Mouse (Mus musculus) erythroblast, embryonic 14.5 days (primary cell): ENCODE measurements around the gene Rrp12. TPM values are rescaled to one million over a fixed set of nuclear protein-coding genes. Genes with fewer than 3 reads are reported as not detected.
A peak's percentile ranks its signal among the peaks of the same experiment; 100 is the strongest.
"Not testable (repeated sequence)": the region's sequence is repeated elsewhere in the genome, so short reads cannot be mapped to it uniquely, and the experiment has no call there.

Experiments used
- H3K27me3 ChIP-seq: 2 replicates; pipeline ENCODE4 v1.6.1; 2012; ENCODE audit warnings: inconsistent platforms; ENCODE audit not compliant: control insufficient read depth
- H3K36me3 ChIP-seq: 2 replicates; pipeline ENCODE4 v1.6.1; 2012; ENCODE audit warnings: mild to moderate bottlenecking, inconsistent platforms; ENCODE audit not compliant: control insufficient read depth
- H3K4me1 ChIP-seq: 2 replicates; pipeline ENCODE4 v1.6.1; 2012; ENCODE audit warnings: inconsistent platforms; ENCODE audit not compliant: control insufficient read depth
- H3K4me3 ChIP-seq: replicated peaks from 2 replicates; pipeline ENCODE3; 2012; ENCODE audit warnings: moderate library complexity, mild to moderate bottlenecking, inconsistent platforms
- H3K9me3 ChIP-seq: 2 replicates; pipeline ENCODE4 v1.6.1; 2012; ENCODE audit warnings: low read length, inconsistent platforms, mixed read lengths; ENCODE audit not compliant: control insufficient read depth
- GATA1 ChIP-seq: IDR thresholded peaks from 2 replicates; pipeline ENCODE4 v1.6.1; 2012; ENCODE audit warnings: low read length, inconsistent platforms, mixed read lengths
- TAL1 ChIP-seq: IDR thresholded peaks from 3 replicates; pipeline ENCODE4 v1.6.1; 2012; ENCODE audit warnings: low read length, inconsistent platforms, mixed read lengths
- polyA plus RNA-seq: library from polyadenylated mRNA; stranded (reverse); fragments of >175 nt; gene quantifications from 2 replicates; pipeline ENCODE4 v1.2.3, GENCODE M21; 2012

Rrp12 gene
- polyA plus RNA-seq, 1 experiment, result 1.1 TPM

DNA sequence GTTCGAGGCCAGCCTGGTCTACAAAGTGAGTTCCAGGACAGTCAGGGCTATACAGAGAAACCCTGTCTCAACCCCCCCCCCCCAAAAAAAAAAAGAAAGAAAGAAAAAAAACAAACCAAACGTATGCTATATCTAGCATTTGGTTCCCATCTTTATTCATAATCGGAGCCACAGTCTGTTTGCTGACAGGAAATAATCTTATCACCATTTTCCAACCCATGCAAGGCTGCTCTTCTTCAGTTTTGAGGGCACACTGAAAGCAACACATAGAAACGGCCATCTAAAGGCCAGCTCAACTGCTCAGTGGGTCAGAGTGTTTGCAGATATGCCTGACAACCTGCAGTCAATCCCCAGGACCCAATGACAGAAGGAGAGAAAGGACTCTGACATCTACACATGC is 43.5 kb downstream of the Rrp12 start:
- TF ChIP-seq GATA1 (no peak), TAL1 (no peak)
- no peaks in the 10 kb centered on the region for H3K27me3 ChIP-seq
- H3K9me3 ChIP-seq, result peaks cover 5% of the 10 kb centered on the region
- no peak overlapping the region for H3K4me3 ChIP-seq
- peaks cover 3% of the 10 kb centered on the region; the same call in 1 of the 2 replicates for H3K36me3 ChIP-seq
- peaks cover 52% of the 10 kb centered on the region for H3K4me1 ChIP-seq

DNA sequence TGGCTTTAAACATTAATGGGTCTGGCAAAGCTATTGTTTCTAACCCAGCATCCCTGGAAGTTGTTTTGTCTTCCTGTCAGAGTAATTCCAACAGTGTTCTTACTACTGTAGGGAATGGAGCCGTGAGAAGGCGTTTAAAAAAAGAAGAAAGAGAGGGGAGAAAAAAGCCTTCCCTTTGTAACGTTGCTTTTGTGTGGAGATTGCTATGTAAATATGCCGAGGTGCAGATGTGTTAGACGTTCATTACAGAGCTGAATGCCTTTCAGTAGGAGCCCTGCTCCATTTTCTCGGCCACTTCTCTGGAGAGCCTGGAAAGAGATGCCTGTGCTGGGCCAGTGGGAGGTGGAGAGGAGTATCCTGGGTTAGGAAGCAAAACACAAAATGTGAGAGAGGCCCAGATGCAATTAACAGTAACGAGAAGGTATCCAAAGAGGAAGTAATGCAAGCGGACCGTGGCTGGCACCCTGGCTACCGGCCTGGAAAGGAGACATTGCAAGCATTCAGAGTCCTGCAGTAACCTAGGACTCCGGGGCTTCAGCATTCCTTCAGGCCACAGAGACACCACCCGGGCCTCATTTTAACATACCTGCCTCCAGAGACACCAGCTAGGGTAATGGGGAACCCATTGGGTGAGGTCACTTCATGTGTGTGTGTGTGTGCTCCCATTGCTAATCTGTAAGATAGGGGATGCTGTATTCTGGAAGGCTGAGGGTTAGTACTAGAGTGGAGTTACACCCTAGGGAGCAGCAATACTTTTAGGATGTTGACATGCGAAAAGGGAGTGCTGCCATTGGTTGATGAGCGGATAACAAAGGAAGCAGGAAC is 45.0 kb downstream of the Rrp12 start:
- Histone ChIP-seq H3K9me3 (peaks cover 5% of the 10 kb centered on the region), H3K27me3 (no peaks in the 10 kb centered on the region), H3K4me1 (peaks cover 51% of the 10 kb centered on the region), H3K36me3 (peaks cover 3% of the 10 kb centered on the region; the same call in 1 of the 2 replicates), H3K4me3 (no peak overlapping the region)
- no peak for TF ChIP-seq GATA1
- no peak for TF ChIP-seq TAL1

DNA sequence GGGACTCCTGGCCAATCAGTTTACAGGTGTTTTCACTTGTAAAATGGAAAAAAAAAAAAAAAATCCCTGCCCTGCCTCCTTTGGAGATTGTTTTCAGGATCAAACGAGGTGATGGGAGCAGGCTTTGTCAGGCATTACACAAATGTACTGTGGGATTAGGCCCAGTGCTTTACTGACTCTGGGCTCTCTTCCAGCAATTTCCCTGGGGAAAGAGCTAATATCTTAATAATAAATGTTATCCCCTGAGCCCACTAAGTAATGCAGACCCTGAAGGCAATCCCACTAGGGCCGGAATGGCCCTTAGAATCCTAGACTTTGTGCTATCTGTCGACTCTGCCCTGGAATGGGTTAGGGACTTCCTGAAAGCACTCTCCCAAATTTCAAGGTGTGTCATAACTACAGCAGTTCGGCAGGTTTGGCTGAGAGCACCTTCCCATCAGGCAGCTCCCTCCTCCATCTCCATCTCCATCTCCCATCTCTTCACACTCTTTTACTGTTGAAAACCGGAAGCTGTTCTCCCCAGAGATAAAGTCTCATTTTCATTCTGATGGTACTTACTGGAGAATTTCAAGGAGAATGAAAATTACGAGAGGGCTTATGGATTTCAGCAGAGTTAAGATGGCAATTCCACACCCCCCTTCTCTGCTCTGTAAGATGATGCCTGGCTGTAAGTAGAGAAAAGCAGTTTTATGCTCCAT is 45.8 kb downstream of the Rrp12 start:
- Histone ChIP-seq H3K4me3 (no peak overlapping the region), H3K4me1 (peaks cover 58% of the 10 kb centered on the region), H3K9me3 (peaks cover 5% of the 10 kb centered on the region), H3K27me3 (no peaks in the 10 kb centered on the region), H3K36me3 (peaks cover 5% of the 10 kb centered on the region)
- no peak for TF ChIP-seq GATA1

DNA sequence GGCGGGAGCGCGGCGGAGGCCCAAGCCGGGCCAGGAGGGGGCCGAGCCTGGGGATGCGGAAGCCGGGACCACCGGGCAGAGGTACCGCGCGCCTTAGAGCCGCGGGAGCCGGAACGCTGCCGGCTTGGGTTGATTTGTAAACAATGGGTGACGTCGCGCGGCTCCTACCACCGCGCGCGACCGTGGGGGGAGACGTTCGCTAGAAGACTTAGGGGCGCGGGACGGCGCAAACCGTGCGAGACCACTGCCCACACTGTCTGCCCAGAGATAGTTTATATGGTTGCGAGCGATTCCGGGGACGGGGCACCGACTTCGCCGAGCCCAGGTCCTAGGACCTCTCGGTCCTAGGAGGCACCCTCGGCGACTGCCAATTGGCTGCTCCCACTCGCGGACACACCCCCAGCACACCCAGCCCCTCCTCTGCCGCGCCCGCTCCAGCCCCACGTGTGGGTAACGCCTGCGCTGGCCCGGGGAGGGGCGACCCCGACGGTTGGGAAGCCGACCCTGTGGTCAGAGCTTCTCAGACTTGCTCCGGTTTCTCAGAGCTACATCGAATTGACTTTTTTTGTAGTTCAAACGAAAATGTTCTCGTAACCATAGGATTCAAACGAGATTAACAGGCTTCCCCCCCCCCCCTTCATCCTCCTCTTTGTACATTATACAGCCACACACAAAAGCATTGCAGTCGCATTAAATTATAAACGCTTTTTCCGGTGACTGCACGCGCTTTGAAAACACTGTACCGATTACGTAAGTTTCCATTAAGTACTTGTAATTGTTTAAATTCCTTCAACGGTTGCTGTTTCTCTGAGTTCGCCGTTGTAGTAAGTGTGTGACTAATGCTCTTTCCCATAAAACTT is 47.8 kb downstream of the Rrp12 start, which contains the start of gene Frat2:
Gene Frat2, minus strand, starts transcription at position 141 of the 860 bp plus-strand sequence.
- TF ChIP-seq GATA1 (no peak), TAL1 (no peak)
- peaks cover 71% of the 10 kb centered on the region for H3K4me1 ChIP-seq
- peak within 1 kb of the TSS; percentile 95 for H3K4me3 ChIP-seq
- H3K9me3 ChIP-seq, result peaks cover 5% of the 10 kb centered on the region
- H3K27me3 ChIP-seq, result no peaks in the 10 kb centered on the region
- H3K36me3 ChIP-seq, result peaks cover 14% of the 10 kb centered on the region

DNA sequence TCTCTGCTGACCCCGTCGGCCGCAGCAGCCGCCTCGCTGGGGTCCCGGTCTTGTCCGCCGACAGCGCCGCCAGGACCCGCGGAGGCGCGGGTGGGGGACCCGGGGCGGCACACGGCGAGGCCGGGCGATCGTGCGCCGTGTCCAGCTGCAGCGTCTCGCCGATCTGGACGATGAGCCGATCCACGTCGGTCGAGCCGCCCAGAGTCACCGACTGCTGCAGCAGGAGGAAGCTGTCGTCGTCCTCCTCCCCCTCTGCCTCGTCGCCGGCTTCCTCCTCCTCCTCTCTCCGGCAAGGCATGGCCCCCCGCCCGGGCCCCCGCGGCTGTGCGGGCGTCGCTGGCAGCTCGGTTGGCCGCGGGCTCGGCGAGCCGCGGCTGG is 48.4 kb downstream of the Rrp12 start:
- H3K4me1 ChIP-seq, result peaks cover 71% of the 10 kb centered on the region

DNA sequence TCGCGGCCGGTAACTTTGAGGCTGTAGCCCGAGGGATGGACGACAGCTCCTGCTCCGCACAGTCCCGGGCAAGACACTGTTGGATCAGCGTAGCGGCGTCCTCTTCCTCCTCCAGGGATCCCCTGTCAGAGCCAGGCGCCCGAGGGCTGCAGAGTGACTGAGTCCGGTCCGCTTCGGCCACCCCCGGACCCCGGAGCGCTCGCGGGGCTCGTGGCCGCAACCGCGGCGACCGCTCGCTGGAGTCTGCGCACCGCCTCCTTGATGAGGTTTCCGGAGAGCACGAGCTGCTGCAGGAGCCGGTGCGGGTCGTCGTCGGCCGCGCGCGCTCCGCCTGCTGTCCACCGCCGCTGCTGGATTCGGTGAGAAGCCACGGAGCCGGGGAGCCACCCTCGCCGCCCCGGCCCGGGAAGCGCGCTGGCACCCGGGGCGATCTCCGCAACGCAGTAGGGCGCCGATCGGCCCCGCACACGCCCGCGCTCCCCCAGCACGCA is 48.8 kb downstream of the Rrp12 start:
- no peak for TF ChIP-seq TAL1
- no peak for TF ChIP-seq GATA1
- H3K27me3 ChIP-seq, result no peaks in the 10 kb centered on the region
- no peaks in the 10 kb centered on the region for H3K9me3 ChIP-seq
- H3K4me3 ChIP-seq, result peak overlapping the region; percentile 95
- peaks cover 11% of the 10 kb centered on the region for H3K36me3 ChIP-seq
- peaks cover 72% of the 10 kb centered on the region for H3K4me1 ChIP-seq

More for the DNA sequence above, 48.4 kb downstream of the Rrp12 start:
- Histone ChIP-seq H3K4me3 (peak overlapping the region; percentile 95), H3K36me3 (peaks cover 12% of the 10 kb centered on the region)
- not testable (repeated sequence) for H3K9me3 ChIP-seq, H3K27me3 ChIP-seq

DNA sequence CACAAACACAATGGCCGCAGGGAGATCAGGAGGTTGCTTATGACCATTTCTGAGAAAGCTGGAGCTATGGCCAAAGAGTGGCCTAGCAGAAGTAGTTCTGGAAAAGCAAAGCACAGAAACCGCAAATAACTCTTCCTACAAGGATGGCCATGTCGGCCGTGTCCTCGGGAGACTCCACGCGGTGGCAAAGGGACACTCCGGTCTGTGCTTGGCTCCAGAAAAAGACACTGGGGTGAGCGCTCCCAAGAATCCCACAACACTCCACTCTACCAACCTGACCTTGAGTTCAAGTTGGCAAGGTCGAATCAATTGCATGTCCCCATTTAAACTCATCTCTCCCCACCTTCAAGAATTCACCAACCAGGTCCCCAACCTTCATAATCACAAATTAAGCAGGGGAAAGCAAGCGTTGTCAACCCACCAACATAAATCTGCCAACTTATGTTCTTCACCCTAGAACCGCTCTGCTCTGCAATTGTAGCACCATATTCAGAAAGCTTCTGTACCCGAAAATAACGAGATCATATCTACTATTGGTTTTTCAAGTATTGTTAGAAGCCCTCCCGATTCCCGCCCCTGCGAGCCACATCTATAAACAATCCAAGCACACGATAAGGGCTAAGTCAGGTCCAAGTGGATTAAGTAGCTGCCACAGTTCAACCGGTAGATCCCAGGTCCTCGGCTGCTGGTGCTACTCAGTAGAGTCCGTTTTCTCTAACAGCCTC is 49.4 kb downstream of the Rrp12 start:
- no peaks in the 10 kb centered on the region for H3K27me3 ChIP-seq
- H3K36me3 ChIP-seq, result peaks cover 11% of the 10 kb centered on the region
- TF ChIP-seq TAL1 (no peak), GATA1 (no peak)
- peak overlapping the region; percentile 95 for H3K4me3 ChIP-seq
- no peaks in the 10 kb centered on the region for H3K9me3 ChIP-seq
- peaks cover 70% of the 10 kb centered on the region for H3K4me1 ChIP-seq

DNA sequence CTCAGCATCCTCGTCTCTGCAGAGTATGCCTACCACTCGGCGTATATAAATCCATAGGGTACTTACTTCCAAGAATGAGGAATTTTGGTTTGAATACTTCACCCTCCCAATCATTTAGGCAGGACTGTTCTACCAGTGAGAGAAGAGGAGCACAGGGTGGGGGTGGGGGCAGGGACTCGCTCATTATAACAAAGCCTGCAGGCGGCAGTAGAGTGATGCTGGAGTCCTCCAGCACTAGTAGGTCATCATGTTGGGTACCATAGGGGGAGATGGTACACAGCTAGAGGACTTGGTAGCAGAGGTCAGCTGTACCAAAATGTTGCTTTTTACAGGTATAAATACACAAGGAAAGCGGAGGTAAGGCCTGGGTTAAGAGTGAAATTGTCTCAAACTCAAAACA is 51.6 kb downstream of the Rrp12 start:
- Histone ChIP-seq H3K36me3 (peaks cover 11% of the 10 kb centered on the region), H3K4me3 (no peak overlapping the region), H3K9me3 (no peaks in the 10 kb centered on the region), H3K4me1 (peaks cover 68% of the 10 kb centered on the region), H3K27me3 (no peaks in the 10 kb centered on the region)
- no peak for TF ChIP-seq TAL1
- TF ChIP-seq GATA1, result no peak
